Mouse (Mus musculus): ENCODE measurements at regions not wholly inside any gene's neighbourhood (a gene's known extent, or its start where the extent isn't known, plus 50 kb on each side); places are given as distances from the start of the nearest gene placed in this dataset.

- TF ChIP-seq EP300 (IDR thresholded peaks at IDR 0.05; ENCODE audit: insufficient read depth, low read depth, low read length) (no peak), CTCF (IDR thresholded peaks at IDR 0.05; ENCODE audit: low read depth, low read length) (no peak)
These were observed 332.9 kb upstream of the Nr2f2 start for GRCm38 (mm10) chr7:70699391-70699790.

Data from ES-Bruce4 (cell line).